Mouse (Mus musculus): ENCODE measurements around the gene Ar.

DNA sequence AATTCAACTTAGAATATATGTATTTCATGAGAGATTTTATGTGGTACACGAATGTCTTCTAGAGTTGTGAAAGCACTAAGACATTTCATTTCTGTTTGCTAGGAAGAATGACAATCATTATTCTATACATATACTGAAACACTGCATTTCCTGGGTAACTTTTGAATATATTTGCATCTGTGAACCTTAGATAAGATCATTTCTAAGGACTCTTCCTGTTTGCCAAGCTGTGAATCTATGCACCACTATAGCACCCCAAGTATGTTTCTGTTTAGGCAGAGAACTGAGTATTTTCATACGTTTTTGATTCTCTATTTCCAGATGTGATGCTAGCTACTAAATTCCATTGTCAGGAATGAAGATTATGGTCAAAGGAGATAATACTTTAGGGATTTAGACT lies 153.4 kb downstream of the Ar start:
- TF ChIP-seq CTCF (IDR thresholded peaks at IDR 0.05; ENCODE audit: low read depth) (no peak), EP300 (optimal IDR thresholded peaks at IDR 0.05) (no peak)

Data from stomach, postnatal 0 days (tissue).